Mouse (Mus musculus) erythroblast, embryonic 14.5 days (primary cell): ENCODE results near the gene Tmem59.

ENCODE experiments used
- GATA1 ChIP-seq: IDR thresholded peaks from 2 replicates; pipeline ENCODE4 v1.6.1; 2012; ENCODE audit warnings: low read length, inconsistent platforms, mixed read lengths
- TAL1 ChIP-seq: IDR thresholded peaks from 3 replicates; pipeline ENCODE4 v1.6.1; 2012; ENCODE audit warnings: low read length, inconsistent platforms, mixed read lengths

DNA sequence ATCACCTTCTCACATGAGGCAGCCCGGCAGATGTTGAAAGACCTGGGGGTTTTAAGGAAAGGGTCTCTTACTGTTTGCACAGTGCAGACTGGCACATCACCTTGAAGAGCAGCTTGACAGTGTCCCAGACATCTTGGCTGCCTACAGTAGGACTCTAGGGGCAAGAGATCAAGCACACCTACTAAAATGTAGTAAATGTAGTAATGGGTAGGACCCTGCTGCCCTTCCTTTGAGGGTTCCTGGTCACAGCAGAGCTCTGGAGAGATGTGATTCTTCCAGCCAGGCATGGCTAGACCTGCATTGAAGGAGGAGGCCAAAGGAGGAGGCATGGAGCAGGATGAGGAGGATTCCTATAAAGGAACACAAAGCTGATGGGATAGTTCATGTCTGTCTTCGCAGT, 28.8 kb downstream of the Tmem59 start:
- TF ChIP-seq GATA1 = no peak
- TF ChIP-seq TAL1 = no peak
